Mouse (Mus musculus): ENCODE results near the gene Olfr1564. TPM values are rescaled to one million over a fixed set of nuclear protein-coding genes. Genes with fewer than 3 reads are reported as not detected.
"Not testable (repeated sequence)": the region's sequence is repeated elsewhere in the genome, so short reads cannot be mapped to it uniquely, and the experiment has no call there.

Gene Olfr1564
- polyA plus RNA-seq, 2 experiments = 0.01 TPM; not detected in 1

GRCm38 (mm10) chr17:33168147-33168546 is 53.3 kb downstream of the Olfr1564 start, which contains the start of gene Olfr55:
Olfr55 (plus strand) TSS chr17:33168447.
- H3K27ac ChIP-seq; H3K9me3 ChIP-seq (ENCODE audit: control insufficient read depth, low read length); H3K4me1 ChIP-seq (replicated peaks; ENCODE audit: control insufficient read depth in 2 of 2, insufficient read depth in 2 of 2, low read length in 1 of 2); H3K9ac ChIP-seq (replicated peaks); H3K36me3 ChIP-seq (replicated peaks; ENCODE audit: control insufficient read depth, insufficient read depth, low read depth); H3K4me2 ChIP-seq (ENCODE audit: low read depth); ATAC-seq (ENCODE audit: insufficient read depth); H3K27me3 ChIP-seq (ENCODE audit: control insufficient read depth, insufficient read depth, low read length); DNase-seq (ENCODE audit: low read depth in 3 of 3, low spot score in 3 of 3); H3K4me3 ChIP-seq (ENCODE audit: insufficient read depth in 1 of 2, low read depth in 2 of 2, low read length in 2 of 2): not testable (repeated sequence)
- 48% methylated on average over 1 of the region's 1 CpGs for WGBS (ENCODE audit: insufficient replicate concordance)

Other genes starting within 250 kb of the Olfr1564 start
- gene Zfp952, start 228.6 kb downstream of the Olfr1564 start, polyA plus RNA-seq (2012; rRNA removed) = 1.1 and 1.8 TPM in 2 replicates
- 2.2 and 2.3 TPM in 2 replicates for gene Zfp952, start 228.6 kb downstream of the Olfr1564 start, polyA plus RNA-seq (2014; fragmentation: Nextera tagmentation; extraction: Ambion mirVana)
- 0.61 and 1.1 TPM in 2 replicates for gene Zfp763, start 188.3 kb downstream of the Olfr1564 start, polyA plus RNA-seq (2012; rRNA removed)
- 1.8 and 2.0 TPM in 2 replicates for gene Zfp763, start 188.3 kb downstream of the Olfr1564 start, polyA plus RNA-seq (2014; fragmentation: Nextera tagmentation; extraction: Ambion mirVana)
- not detected in 2 replicates for gene 4921501E09Rik, start 153.6 kb downstream of the Olfr1564 start, polyA plus RNA-seq (2012; rRNA removed)
- gene 4921501E09Rik, start 153.6 kb downstream of the Olfr1564 start, polyA plus RNA-seq (2014; fragmentation: Nextera tagmentation; extraction: Ambion mirVana) = not detected in 2 replicates
- 0.56 and 0.61 TPM in 2 replicates for gene Zfp563, start 132.4 kb downstream of the Olfr1564 start, polyA plus RNA-seq (2012; rRNA removed)
- 1.1 and 1.2 TPM in 2 replicates for gene Zfp563, start 132.4 kb downstream of the Olfr1564 start, polyA plus RNA-seq (2014; fragmentation: Nextera tagmentation; extraction: Ambion mirVana)
- not detected in 2 replicates for gene Morc2b, start 82.0 kb downstream of the Olfr1564 start, polyA plus RNA-seq (2012; rRNA removed)
- not detected in 2 replicates for gene Morc2b, start 82.0 kb downstream of the Olfr1564 start, polyA plus RNA-seq (2014; fragmentation: Nextera tagmentation; extraction: Ambion mirVana)
- not detected in 2 replicates for gene Olfr55, start 53.2 kb downstream of the Olfr1564 start, polyA plus RNA-seq (2012; rRNA removed)
- not detected in 2 replicates for gene Olfr55, start 53.2 kb downstream of the Olfr1564 start, polyA plus RNA-seq (2014; fragmentation: Nextera tagmentation; extraction: Ambion mirVana)
- not detected in 2 replicates for gene Olfr239, start 30.4 kb downstream of the Olfr1564 start, polyA plus RNA-seq (2012; rRNA removed)
- gene Olfr239, start 30.4 kb downstream of the Olfr1564 start, polyA plus RNA-seq (2014; fragmentation: Nextera tagmentation; extraction: Ambion mirVana) = not detected in 2 replicates
- gene Zfp955a, start 33.5 kb upstream of the Olfr1564 start, polyA plus RNA-seq (2012; rRNA removed) = 0.97 and 1.8 TPM in 2 replicates
- gene Zfp955a, start 33.5 kb upstream of the Olfr1564 start, polyA plus RNA-seq (2014; fragmentation: Nextera tagmentation; extraction: Ambion mirVana) = 4.4 TPM in 2 replicates
- not detected in 2 replicates for gene Olfr63, start 43.0 kb upstream of the Olfr1564 start, polyA plus RNA-seq (2012; rRNA removed)
- gene Olfr63, start 43.0 kb upstream of the Olfr1564 start, polyA plus RNA-seq (2014; fragmentation: Nextera tagmentation; extraction: Ambion mirVana) = not detected in 2 replicates
- gene Zfp955b, start 67.9 kb upstream of the Olfr1564 start, polyA plus RNA-seq (2012; rRNA removed) = 0.86 and 1.5 TPM in 2 replicates
- gene Zfp955b, start 67.9 kb upstream of the Olfr1564 start, polyA plus RNA-seq (2014; fragmentation: Nextera tagmentation; extraction: Ambion mirVana) = 1.4 and 1.6 TPM in 2 replicates
- gene Zfp81, start 137.2 kb upstream of the Olfr1564 start, polyA plus RNA-seq (2012; rRNA removed) = 1.3 and 1.8 TPM in 2 replicates
- 3.1 and 4.4 TPM in 2 replicates for gene Zfp81, start 137.2 kb upstream of the Olfr1564 start, polyA plus RNA-seq (2014; fragmentation: Nextera tagmentation; extraction: Ambion mirVana)
- gene Zfp101, start 173.0 kb upstream of the Olfr1564 start, polyA plus RNA-seq (2012; rRNA removed) = 5.8 and 9.8 TPM in 2 replicates
- 6.2 and 6.6 TPM in 2 replicates for gene Zfp101, start 173.0 kb upstream of the Olfr1564 start, polyA plus RNA-seq (2014; fragmentation: Nextera tagmentation; extraction: Ambion mirVana)
- gene Actl9, start 211.2 kb upstream of the Olfr1564 start, polyA plus RNA-seq (2012; rRNA removed) = 0.02 and 0.04 TPM in 2 replicates
- not detected in 2 replicates for gene Actl9, start 211.2 kb upstream of the Olfr1564 start, polyA plus RNA-seq (2014; fragmentation: Nextera tagmentation; extraction: Ambion mirVana)